Mouse (Mus musculus) neural tube, embryonic 13.5 days (tissue): ENCODE measurements around the gene Spg21. TPM values are rescaled to one million over a fixed set of nuclear protein-coding genes. Genes with fewer than 3 reads are reported as not detected.

ENCODE experiments used
- ATAC-seq: fragments of 200-750 bp; cut with Nextera tagmentation; 2 replicates; pipeline ENCODE4 v1.8.0; 2017; ENCODE audit warnings: low read depth, mild to moderate bottlenecking, moderate TSS enrichment, moderate library complexity
- H3K27ac ChIP-seq: fragments of 300-500 bp; sonication (generic); replicated peaks from 2 replicates; pipeline ENCODE4 v1.5.1; 2015; ENCODE audit warnings: moderate library complexity, mild to moderate bottlenecking, inconsistent platforms
- H3K27me3 ChIP-seq: fragments of 300-500 bp; sonication (generic); 2 replicates; pipeline ENCODE4 v1.6.1; 2015; ENCODE audit warnings: mild to moderate bottlenecking, inconsistent platforms
- H3K36me3 ChIP-seq: fragments of 300-500 bp; sonication (generic); 2 replicates; pipeline ENCODE4 v1.6.1; 2015; ENCODE audit warnings: mild to moderate bottlenecking, inconsistent platforms
- H3K4me1 ChIP-seq: fragments of 300-500 bp; sonication (generic); replicated peaks from 2 replicates; pipeline ENCODE4 v1.6.1; 2015; ENCODE audit warnings: inconsistent platforms
- H3K4me2 ChIP-seq: fragments of 300-500 bp; sonication (generic); 2 replicates; pipeline ENCODE4 v1.6.1; 2015; ENCODE audit warnings: inconsistent platforms, mild to moderate bottlenecking, moderate library complexity
- H3K4me3 ChIP-seq: fragments of 300-500 bp; sonication (generic); 2 replicates; pipeline ENCODE4 v1.5.1; 2015; ENCODE audit warnings: mild to moderate bottlenecking, inconsistent platforms
- H3K9ac ChIP-seq: fragments of 300-500 bp; sonication (generic); 2 replicates; pipeline ENCODE4 v1.6.1; 2015; ENCODE audit warnings: moderate library complexity, mild to moderate bottlenecking, inconsistent platforms
- H3K9me3 ChIP-seq: fragments of 300-500 bp; sonication (generic); 2 replicates; pipeline ENCODE4 v1.6.1; 2016; ENCODE audit warnings: inconsistent platforms
- WGBS: fragments of 180-500 bp; shearing (Covaris S2); methylation state at CpG from one replicate; pipeline ENCODE4 v1.1.7; 2015; 5-methylcytosine and 5-hydroxymethylcytosine counted together
- polyA plus RNA-seq: library from polyadenylated mRNA; unstranded; fragments of >200 nt; fragmentation: Nextera tagmentation; extraction: Ambion mirVana; gene quantifications from 2 replicates; pipeline ENCODE4 v1.2.1, GENCODE M21; 2015

Gene Spg21
- polyA plus RNA-seq, 1 experiment from 2014 or later: 143 TPM

- Histone ChIP-seq H3K9me3 (no peaks in the 10 kb centered on the region), H3K9ac (no peak overlapping the region), H3K27ac (no peak overlapping the region), H3K27me3 (no peaks in the 10 kb centered on the region), H3K4me1 (no peaks in the 10 kb centered on the region), H3K36me3 (peaks cover 24% of the 10 kb centered on the region), H3K4me2 (no peak overlapping the region), H3K4me3 (no peak overlapping the region)
- ATAC-seq: no peak
- 94% methylated on average over 3 of the region's 3 CpGs for WGBS
Observed at GRCm38 (mm10) chr9:65491476-65491875, 30.7 kb downstream of the Spg21 start.

GRCm38 (mm10) chr9:65492351-65492750 is 31.6 kb downstream of the Spg21 start:
- no peak overlapping the region for H3K4me2 ChIP-seq
- no peaks in the 10 kb centered on the region for H3K4me1 ChIP-seq
- no peaks in the 10 kb centered on the region for H3K9me3 ChIP-seq
- H3K9ac ChIP-seq: no peak overlapping the region
- no peak for ATAC-seq
- 88% methylated on average over 2 of the region's 2 CpGs for WGBS
- H3K27ac ChIP-seq: no peak overlapping the region
- no peaks in the 10 kb centered on the region for H3K27me3 ChIP-seq
- peaks cover 16% of the 10 kb centered on the region for H3K36me3 ChIP-seq
- H3K4me3 ChIP-seq: no peak overlapping the region

- no peaks in the 10 kb centered on the region for H3K27me3 ChIP-seq
- H3K4me2 ChIP-seq: no peak overlapping the region
- peaks cover 13% of the 10 kb centered on the region for H3K36me3 ChIP-seq
- no peaks in the 10 kb centered on the region for H3K4me1 ChIP-seq
- H3K9ac ChIP-seq: no peak overlapping the region
- H3K27ac ChIP-seq: no peak overlapping the region
- ATAC-seq: no peak
- no peak overlapping the region for H3K4me3 ChIP-seq
- WGBS: 90% methylated on average over 4 of the region's 4 CpGs
- H3K9me3 ChIP-seq: no peaks in the 10 kb centered on the region
Observed at GRCm38 (mm10) chr9:65492851-65493250, 32.1 kb downstream of the Spg21 start.

GRCm38 (mm10) chr9:65502146-65502545 is 41.4 kb downstream of the Spg21 start:
- WGBS: 61% methylated on average over 8 of the region's 8 CpGs
- H3K4me1 ChIP-seq: no peaks in the 10 kb centered on the region
- ATAC-seq: no peak

GRCm38 (mm10) chr9:65502721-65503505 is 42.2 kb downstream of the Spg21 start:
- no peaks in the 10 kb centered on the region for H3K9me3 ChIP-seq
- no peak overlapping the region for H3K9ac ChIP-seq
- WGBS: 82% methylated on average over 21 of the region's 21 CpGs
- no peaks in the 10 kb centered on the region for H3K27me3 ChIP-seq
- H3K4me3 ChIP-seq: no peak overlapping the region
- ATAC-seq: no peak
- no peaks in the 10 kb centered on the region for H3K36me3 ChIP-seq
- H3K27ac ChIP-seq: no peak overlapping the region
- no peak overlapping the region for H3K4me2 ChIP-seq
- H3K4me1 ChIP-seq: no peaks in the 10 kb centered on the region

More at GRCm38 (mm10) chr9:65502146-65502545, 41.4 kb downstream of the Spg21 start:
- Histone ChIP-seq H3K9me3 (no peaks in the 10 kb centered on the region), H3K27me3 (no peaks in the 10 kb centered on the region), H3K36me3 (no peaks in the 10 kb centered on the region), H3K27ac (no peak overlapping the region), H3K9ac (no peak overlapping the region), H3K4me2 (no peak overlapping the region), H3K4me3 (no peak overlapping the region)

- no peak overlapping the region for H3K4me3 ChIP-seq
- no peak for ATAC-seq
- H3K4me2 ChIP-seq: no peak overlapping the region
- H3K27me3 ChIP-seq: no peaks in the 10 kb centered on the region
- H3K9me3 ChIP-seq: no peaks in the 10 kb centered on the region
- WGBS: 73% methylated on average over 7 of the region's 7 CpGs
- H3K9ac ChIP-seq: no peak overlapping the region
- H3K36me3 ChIP-seq: no peaks in the 10 kb centered on the region
- no peak overlapping the region for H3K27ac ChIP-seq
- H3K4me1 ChIP-seq: no peaks in the 10 kb centered on the region
Observed at GRCm38 (mm10) chr9:65508449-65508848, 47.7 kb downstream of the Spg21 start.

GRCm38 (mm10) chr9:65512520-65512919 is 51.8 kb downstream of the Spg21 start:
- Histone ChIP-seq H3K27me3 (no peaks in the 10 kb centered on the region), H3K9ac (no peak overlapping the region), H3K9me3 (no peaks in the 10 kb centered on the region), H3K27ac (no peak overlapping the region), H3K4me1 (no peaks in the 10 kb centered on the region; the same call in 1 of the 2 replicates), H3K4me3 (no peak overlapping the region), H3K4me2 (no peak overlapping the region), H3K36me3 (no peaks in the 10 kb centered on the region)
- ATAC-seq: no peak
- WGBS: 86% methylated on average over 3 of the region's 3 CpGs

- H3K4me2 ChIP-seq: no peak overlapping the region
- H3K27me3 ChIP-seq: no peaks in the 10 kb centered on the region
- H3K27ac ChIP-seq: no peak overlapping the region
- 68% methylated on average over 8 of the region's 8 CpGs for WGBS
- H3K9ac ChIP-seq: no peak overlapping the region
- no peaks in the 10 kb centered on the region for H3K9me3 ChIP-seq
- ATAC-seq: 0 out of 2 replicates have a peak, but pooled peaks have one; percentile 20
- H3K4me1 ChIP-seq: peaks cover 3% of the 10 kb centered on the region; the same call in 1 of the 2 replicates
- H3K36me3 ChIP-seq: no peaks in the 10 kb centered on the region
- no peak overlapping the region for H3K4me3 ChIP-seq
Observed at GRCm38 (mm10) chr9:65514431-65514830, 53.7 kb downstream of the Spg21 start.

GRCm38 (mm10) chr9:65514851-65515261 is 54.1 kb downstream of the Spg21 start:
- no peak for ATAC-seq
- no peaks in the 10 kb centered on the region for H3K27me3 ChIP-seq
- no peaks in the 10 kb centered on the region for H3K36me3 ChIP-seq
- H3K4me1 ChIP-seq: peaks cover 8% of the 10 kb centered on the region
- H3K4me3 ChIP-seq: no peak overlapping the region
- no peaks in the 10 kb centered on the region for H3K9me3 ChIP-seq
- H3K27ac ChIP-seq: no peak overlapping the region
- 55% methylated on average over 3 of the region's 3 CpGs for WGBS
- H3K4me2 ChIP-seq: no peak overlapping the region
- H3K9ac ChIP-seq: no peak overlapping the region

- H3K9ac ChIP-seq: peak within 1 kb of the TSS; percentile 65
- WGBS: 5% methylated on average over 25 of the region's 25 CpGs
- ATAC-seq: peak; percentile 89
- peaks cover 25% of the 10 kb centered on the region for H3K4me1 ChIP-seq
- H3K9me3 ChIP-seq: no peaks in the 10 kb centered on the region
- no peaks in the 10 kb centered on the region for H3K36me3 ChIP-seq
- peak within 1 kb of the TSS; percentile 64 for H3K4me2 ChIP-seq
- H3K27me3 ChIP-seq: no peaks in the 10 kb centered on the region
- peak within 1 kb of the TSS; percentile 62 for H3K27ac ChIP-seq
- peak within 1 kb of the TSS; percentile 37 for H3K4me3 ChIP-seq
Observed at GRCm38 (mm10) chr9:65519807-65520504, 59.2 kb downstream of the Spg21 start, which contains the start of gene Ankdd1a. Gene Ankdd1a, minus strand, starts transcription at chr9:65520193.

- no peaks in the 10 kb centered on the region for H3K36me3 ChIP-seq
- H3K4me1 ChIP-seq: peaks cover 25% of the 10 kb centered on the region
- peak overlapping the region; percentile 65 for H3K9ac ChIP-seq
- peak overlapping the region; percentile 64 for H3K4me2 ChIP-seq
- H3K27me3 ChIP-seq: no peaks in the 10 kb centered on the region
- peak overlapping the region; percentile 37 for H3K4me3 ChIP-seq
- WGBS: 11% methylated on average over 11 of the region's 11 CpGs
- H3K27ac ChIP-seq: peak overlapping the region; percentile 62
- ATAC-seq: peak; percentile 61; the same call in 1 of the 2 replicates
- no peaks in the 10 kb centered on the region for H3K9me3 ChIP-seq
Observed at GRCm38 (mm10) chr9:65520505-65520876, 59.7 kb downstream of the Spg21 start.

- Histone ChIP-seq H3K36me3 (no peaks in the 10 kb centered on the region), H3K27me3 (no peaks in the 10 kb centered on the region), H3K4me1 (peaks cover 25% of the 10 kb centered on the region), H3K4me2 (peak overlapping the region; percentile 29), H3K4me3 (no peak overlapping the region), H3K27ac (no peak overlapping the region), H3K9ac (no peak overlapping the region), H3K9me3 (no peaks in the 10 kb centered on the region)
- WGBS: 24% methylated on average over 14 of the region's 14 CpGs
- ATAC-seq: peak; percentile 76; the same call in 1 of the 2 replicates
Observed at GRCm38 (mm10) chr9:65523611-65524364, 63.0 kb downstream of the Spg21 start.
